Mouse (Mus musculus) liver, adult 2 months (tissue): ENCODE measurements at regions not wholly inside any gene's neighbourhood (a gene's known extent, or its start where the extent isn't known, plus 50 kb on each side); places are given as distances from the start of the nearest gene placed in this dataset.

Experiments
- CTCF ChIP-seq: fragments of 200-500 bp; IDR thresholded peaks from 2 replicates; pipeline ENCODE4 v1.5.1; 2011; ENCODE audit warnings: low read depth, low read length, control low read depth
- POLR2A ChIP-seq: fragments of 200-500 bp; IDR thresholded peaks from 2 replicates; pipeline ENCODE4 v1.6.1; 2011; ENCODE audit warnings: low read length, control low read depth; ENCODE audit not compliant: insufficient read depth; ENCODE audit errors: extremely low read depth

DNA sequence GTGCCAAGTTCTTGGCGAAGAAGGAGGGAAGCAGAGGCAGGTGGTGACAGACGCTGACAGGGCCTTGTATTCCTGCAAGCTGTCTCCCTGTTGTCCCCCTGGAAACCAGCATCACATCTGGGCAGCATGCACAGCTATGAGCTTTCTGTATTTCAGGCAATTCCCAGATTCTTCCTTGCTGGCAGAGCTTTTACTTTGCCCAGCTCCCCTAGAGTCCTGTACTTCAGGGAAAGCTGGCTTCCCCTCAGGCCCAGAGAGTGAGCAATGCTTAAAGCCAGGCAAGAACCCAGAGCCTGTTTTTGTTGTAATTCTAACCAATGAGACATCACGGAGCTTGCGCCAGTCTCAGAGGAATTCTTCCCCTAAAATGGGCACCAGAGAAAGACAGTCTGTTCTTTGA is 238.3 kb upstream of the Gm4791 start:
- no peak for TF ChIP-seq POLR2A
- no peak for TF ChIP-seq CTCF
